In the genomic region with DNA sequence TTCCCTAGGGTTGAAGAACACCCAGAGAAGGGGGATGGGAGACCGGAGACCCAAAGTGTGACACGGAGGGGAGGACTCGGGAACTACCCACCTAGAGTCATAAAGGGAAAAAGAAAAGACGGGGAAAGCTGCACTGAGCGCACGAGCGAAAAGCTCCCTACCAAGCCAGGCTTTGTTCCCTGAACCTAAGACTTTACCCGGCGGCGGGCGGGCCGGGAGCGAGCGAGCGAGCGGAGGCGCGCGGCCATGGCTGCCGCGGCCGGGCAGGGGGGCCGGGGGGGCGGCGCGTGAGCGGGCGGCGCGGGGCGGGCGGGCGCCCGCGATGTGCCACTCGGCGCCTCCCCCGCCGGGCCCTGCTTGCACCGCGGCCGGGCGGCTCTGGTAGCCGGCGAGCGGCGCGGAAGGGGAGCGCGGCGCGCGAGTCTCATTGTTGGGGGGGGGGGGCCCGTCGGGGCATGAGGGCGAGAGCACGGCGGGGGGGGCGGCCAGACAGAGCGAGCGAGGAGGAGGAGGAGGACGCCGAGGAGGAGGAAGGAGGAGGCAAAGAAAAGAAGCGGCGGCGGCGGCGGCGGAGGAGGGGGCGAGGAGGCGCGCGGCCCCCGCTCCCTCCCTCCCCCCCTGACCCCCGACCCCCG, we compare ENCODE assay signal across 8 mouse cellular contexts. TPM values are rescaled to one million over a fixed set of nuclear protein-coding genes. Genes with fewer than 3 reads are reported as not detected.
A peak's percentile ranks its signal among the peaks of the same experiment; 100 is the strongest.
DNase-seq lines count a peak whose midpoint lies in the region; ATAC-seq lines count a peak whose summit lies in the region.

A gene (plus strand): TSS at position 522 of the 635 bp plus-strand sequence.

- ATAC-seq in megakaryocyte progenitor cell, adult 5-6 weeks (replicated peaks; ENCODE audit: poor library complexity), result peak; percentile 32; the same call in 1 of the 2 replicates

- DNase-seq in adipocyte (ENCODE audit: low spot score), result peak; percentile 80
- DNase-seq in cerebellum, postnatal 14 days, result peak; percentile 87
- peak; percentile 85 for DNase-seq in gastrocnemius, postnatal 14 days
- peak; percentile 79 for DNase-seq in induced T-regulatory cell, adult 2 months (ENCODE audit: low read depth)
- DNase-seq in left cerebral cortex, postnatal 25 days (ENCODE audit: low spot score in 2 of 2), result peak; percentile 70 to 80
- peak; percentile 63 for DNase-seq in skeletal muscle tissue, adult 2 months (ENCODE audit: low read depth, low spot score)
- DNase-seq in c-Kit-positive CD71-positive TER-119-positive erythroid progenitor cells, embryonic 14.5 days (ENCODE audit: low spot score), result no peak

- intact Hi-C loops in gastrocnemius, postnatal 14 days (cut with DNase I; ENCODE audit: low total_unique reads), result no loop called here
- intact Hi-C loops in left cerebral cortex, postnatal 25 days (cut with DNase I), result loop anchor here (1.0 to 5.0 kb wide), 2 partner anchors 33 to 34 kb away; no protein-coding TSS in a partner anchor

RNA-seq across cellular contexts. Expression of the gene that starts here (rescaled TPM):
- 10 to 100 TPM; 26.2 to 27.4 TPM for total RNA-seq in gastrocnemius, postnatal 14 days (2021)
- total RNA-seq in left cerebral cortex, postnatal 25 days (2021), result 100 to 1,000 TPM; 105 to 121 TPM
- total RNA-seq in megakaryocyte progenitor cell, adult 5-6 weeks (2015), result 3.3 and 4.5 TPM in 2 replicates
- 5.8 and 7.2 TPM in 2 replicates for total RNA-seq in megakaryocyte progenitor cell, adult 5-6 weeks (2017)
